Mouse (Mus musculus) forelimb bud, embryonic 11.5 days (tissue): ENCODE results near the gene Ide.
"Not testable (repeated sequence)": the region's sequence is repeated elsewhere in the genome, so short reads cannot be mapped to it uniquely, and the experiment has no call there.

Source experiments
- DNase-seq: peaks from one replicate; pipeline ENCODE4 v3.0.0-alpha.2; 2012; ENCODE audit warnings: low read depth, low spot score

Ide gene

DNA sequence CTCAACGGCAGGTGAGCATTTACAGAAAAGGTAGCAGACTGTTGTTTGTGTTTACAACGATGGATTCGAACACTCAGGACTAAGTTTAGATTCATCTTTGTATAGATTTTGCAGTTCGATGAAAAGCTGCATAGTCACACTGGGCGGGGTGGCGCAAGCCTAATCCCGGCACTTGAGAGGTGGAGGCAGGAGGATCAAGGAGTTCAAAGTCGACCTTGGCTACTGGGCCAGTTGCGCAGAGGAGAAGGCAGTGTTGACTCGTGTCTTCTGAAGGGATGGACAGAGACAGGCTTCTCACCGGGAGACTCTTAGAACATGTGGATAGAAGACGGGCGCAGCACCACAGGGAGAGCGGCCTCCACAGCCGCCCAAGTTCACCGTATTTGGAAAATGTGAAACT lies 68.5 kb downstream of the Ide start:
- DNase-seq = no peak

DNA sequence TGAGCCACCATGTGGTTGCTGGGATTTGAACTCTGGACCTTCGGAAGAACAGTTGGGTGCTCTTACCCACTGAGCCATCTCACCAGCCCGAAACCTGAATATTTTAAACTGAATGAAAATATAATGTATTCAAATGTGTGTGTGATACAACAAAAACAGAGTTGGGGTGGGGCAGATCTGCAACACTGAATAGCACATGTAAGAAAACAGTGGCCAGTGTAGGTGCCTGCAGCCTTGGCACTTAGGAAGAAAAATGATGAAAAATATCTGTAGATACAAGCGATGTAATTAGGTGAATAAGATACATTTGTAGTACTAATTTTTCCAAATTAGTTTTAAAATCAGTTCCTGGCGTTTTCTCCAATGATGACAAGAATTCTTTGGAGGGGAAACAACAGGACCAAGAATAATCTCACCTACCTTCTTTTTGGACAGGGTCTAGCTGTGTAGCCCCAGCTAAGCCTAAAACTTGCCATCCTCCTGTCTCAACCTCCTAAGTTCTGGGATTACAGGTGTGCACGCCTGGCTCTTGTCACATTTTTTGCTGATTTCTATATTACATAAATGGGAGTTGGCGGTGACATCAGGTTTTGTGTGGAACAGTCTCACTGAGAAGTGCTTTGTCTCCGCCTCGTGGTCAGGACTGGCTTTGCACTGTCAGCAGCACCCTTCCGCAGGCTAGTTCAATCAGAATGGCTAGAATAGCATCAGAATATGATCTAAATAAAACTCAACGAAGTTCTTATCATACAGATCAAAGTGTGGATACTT lies 72.1 kb downstream of the Ide start:
- DNase-seq = peak; percentile 73

- no peak for DNase-seq
Observed at GRCm38 (mm10) chr19:37263943-37264897, 73.4 kb downstream of the Ide start.

DNA sequence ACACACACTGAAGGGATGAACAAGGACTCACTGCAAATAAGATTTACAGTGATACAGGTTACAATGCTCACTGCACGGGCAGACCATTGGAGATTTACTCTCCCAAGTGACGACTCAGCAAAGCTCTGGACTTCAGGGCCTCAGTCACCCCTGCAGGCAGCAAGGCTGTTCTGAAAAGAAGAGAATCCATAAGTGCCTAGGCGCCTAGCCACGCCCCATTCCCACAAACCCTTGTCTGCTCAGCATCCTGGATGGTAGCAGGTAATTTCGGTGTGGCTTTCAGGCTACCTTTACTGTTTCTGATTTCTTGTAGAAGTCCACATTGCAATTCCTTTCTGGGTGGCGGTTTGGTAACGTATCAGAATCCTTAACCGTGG lies 74.1 kb downstream of the Ide start:
- no peak for DNase-seq

GRCm38 (mm10) chr19:37262389-37262788 lies 75.3 kb downstream of the Ide start:
- no peak for DNase-seq

GRCm38 (mm10) chr19:37255321-37255720 lies 82.3 kb downstream of the Ide start:
- DNase-seq = no peak

- no peak for DNase-seq
Observed at GRCm38 (mm10) chr19:37252104-37252503, 85.5 kb downstream of the Ide start.

DNA sequence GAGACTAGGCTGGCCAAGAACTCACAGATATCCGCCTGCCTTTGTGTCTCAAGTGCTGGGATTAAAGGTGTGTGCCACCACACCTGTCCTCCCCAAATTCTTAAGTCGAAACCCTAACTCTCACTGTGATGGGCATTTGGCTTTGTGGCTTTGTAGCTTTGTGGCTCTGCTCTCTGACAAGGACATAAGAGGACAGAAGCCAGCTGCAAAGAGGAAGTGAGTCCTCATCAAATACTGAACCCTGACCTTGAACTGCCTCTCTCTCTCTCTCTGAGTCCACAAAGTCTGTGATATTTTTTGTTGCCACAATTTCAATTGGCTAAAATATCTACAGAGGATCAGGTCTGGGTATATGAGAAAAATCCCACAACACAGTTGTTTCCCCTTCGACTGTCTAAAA lies 89.5 kb downstream of the Ide start:
- no peak for DNase-seq

DNA sequence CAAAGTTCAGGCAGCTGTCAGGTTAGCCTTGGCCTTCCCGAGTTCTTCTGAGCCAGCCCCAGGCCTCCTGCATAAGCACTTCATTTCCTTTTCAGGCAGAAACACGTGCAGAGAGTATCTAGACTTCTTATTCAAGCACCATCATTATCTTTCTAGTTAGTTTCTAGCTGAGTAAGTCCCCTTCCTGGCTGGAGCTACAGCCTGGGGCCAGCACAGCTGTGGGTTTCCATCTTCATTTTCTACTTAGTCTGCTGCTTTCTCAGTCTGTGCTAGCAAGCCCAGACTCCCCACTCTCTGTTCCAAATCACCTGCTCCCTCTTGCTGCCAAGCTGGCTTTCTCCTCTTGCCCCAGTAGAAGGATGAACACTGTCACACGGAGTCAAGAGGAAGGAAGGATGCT lies 90.8 kb downstream of the Ide start:
- DNase-seq = no peak

GRCm38 (mm10) chr19:37242707-37243106 lies 94.9 kb downstream of the Ide start:
- no peak for DNase-seq

DNA sequence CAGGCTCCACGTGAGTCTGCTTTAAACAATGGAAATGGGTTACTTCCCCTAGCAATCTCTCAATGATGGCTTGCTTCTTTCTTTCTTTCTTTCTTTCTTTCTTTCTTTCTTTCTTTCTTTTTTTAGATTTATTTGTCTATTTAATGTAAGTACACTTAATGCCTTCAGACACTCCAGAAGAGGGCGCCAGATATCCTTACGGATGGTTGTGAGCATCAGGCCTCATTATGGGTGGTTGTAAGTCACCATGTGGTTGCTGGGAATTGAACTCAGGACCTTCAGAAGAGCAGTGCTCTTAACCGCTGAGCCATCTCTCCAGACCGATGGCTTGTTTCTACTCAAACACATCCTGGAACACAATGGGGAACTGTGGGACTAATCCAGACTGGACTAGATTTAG lies 96.5 kb downstream of the Ide start:
- DNase-seq = no peak

DNA sequence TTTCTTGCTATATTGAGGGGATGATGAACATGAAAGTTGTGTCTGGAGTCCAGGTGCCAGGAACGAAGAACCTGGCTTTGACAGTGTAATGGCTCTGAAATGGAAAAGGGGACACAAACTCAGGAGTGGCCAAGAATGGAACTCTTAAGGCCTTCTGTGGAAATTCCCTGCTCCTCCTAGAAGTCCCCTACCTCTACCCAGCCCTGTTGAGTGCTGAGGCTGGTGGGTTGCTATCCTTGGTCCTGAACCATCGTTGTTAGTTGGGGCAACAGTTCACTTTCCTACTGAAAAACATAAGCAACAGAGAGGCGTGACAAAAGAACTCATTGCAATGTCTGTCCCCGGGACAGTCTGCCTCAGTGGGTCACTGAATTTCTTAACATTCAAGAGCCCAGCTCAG lies 98.6 kb downstream of the Ide start:
- peak; percentile 83 for DNase-seq

DNA sequence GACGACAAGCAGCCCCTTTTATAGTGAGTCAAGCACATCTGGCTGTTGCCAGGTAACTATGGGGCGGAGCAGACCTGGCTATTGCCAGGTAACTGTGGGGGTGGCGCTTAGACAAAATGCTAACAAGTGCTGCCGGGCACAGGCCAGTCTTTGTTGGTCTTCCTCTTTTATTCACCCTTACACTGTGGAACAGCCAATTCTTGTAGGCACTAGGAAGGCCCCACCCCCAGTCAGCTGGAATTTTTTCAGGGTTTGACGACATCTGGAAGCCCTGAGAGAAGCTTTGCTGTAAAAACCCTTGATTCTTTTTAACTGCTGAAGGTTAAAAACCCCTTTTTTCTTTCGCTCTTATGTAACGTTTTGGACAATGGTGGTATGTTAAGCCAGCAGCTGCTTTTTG lies 99.0 kb downstream of the Ide start:
- no peak for DNase-seq

DNA sequence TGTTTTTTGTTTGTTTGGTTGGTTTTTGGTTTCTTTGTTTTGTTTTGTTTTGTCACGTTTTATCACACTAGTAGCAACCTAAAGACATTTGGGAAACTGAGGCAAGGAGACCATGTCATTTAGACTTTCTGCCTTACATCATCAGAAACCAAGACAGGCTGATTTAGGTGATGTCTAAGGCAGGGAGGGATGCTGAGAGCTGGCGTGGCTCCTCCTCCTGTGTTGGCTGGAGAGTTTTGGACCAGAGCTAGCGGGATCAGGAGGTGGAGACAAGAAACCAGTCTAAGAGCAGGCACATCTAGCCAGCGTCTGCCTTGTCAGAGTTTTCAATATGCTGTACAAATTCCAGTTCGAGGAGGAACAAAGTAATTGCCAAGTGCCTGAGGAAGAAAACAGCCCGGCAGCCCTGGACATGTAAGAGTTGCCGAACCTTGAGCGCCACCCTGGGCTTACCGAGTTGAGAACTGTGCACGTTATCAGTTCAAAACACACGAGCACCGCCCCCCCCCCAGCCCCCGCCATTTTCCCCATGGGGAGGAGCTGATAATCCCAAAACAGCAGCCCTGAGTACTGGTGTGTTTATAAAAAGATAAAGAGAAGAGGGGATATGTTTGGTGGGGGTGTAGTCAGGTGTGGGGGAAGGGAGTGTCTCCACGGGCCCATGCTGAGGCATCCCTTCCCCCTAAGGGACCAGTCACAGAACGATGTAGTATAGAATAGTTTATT lies 99.8 kb downstream of the Ide start:
- DNase-seq = no peak

DNA sequence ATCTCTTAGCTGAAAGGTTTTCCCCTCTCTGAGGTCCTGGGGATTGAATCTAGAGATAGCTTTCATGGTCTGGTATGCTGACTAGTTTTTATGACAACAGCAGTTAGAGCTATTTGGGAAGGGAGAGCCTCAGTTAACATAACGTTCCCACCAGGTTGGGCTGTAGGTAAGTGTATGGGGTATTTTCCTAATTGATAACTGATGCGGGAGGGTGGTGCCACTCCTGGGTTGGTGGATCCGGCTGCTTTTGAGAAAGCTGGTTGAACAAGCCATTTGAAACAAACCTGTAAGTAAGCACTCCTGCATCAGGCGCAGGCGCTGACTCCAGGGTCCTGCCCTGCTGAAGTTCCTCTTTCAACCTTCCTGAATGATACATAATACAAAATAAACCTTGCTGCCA lies 100.3 kb downstream of the Ide start:
- DNase-seq = no peak

DNA sequence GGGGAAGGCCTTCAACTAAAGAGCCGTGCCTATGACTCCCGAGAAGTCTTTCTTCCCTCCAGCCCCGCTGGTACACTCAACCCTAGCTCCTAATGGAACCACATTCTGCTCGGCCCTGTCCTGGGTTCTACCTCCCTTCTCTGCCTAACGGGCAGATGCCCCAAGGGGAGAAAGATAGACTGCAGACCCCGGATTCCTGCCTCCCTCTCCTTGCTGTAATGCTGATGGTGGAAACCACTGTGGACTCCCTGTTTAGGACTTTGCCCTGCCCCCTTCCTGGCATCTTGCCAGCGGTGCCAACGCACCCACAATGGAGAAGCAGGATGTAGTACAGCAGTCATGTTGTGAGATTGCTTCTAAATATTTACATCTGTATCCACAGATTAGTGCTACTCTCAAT lies 101.8 kb downstream of the Ide start:
- no peak for DNase-seq

DNA sequence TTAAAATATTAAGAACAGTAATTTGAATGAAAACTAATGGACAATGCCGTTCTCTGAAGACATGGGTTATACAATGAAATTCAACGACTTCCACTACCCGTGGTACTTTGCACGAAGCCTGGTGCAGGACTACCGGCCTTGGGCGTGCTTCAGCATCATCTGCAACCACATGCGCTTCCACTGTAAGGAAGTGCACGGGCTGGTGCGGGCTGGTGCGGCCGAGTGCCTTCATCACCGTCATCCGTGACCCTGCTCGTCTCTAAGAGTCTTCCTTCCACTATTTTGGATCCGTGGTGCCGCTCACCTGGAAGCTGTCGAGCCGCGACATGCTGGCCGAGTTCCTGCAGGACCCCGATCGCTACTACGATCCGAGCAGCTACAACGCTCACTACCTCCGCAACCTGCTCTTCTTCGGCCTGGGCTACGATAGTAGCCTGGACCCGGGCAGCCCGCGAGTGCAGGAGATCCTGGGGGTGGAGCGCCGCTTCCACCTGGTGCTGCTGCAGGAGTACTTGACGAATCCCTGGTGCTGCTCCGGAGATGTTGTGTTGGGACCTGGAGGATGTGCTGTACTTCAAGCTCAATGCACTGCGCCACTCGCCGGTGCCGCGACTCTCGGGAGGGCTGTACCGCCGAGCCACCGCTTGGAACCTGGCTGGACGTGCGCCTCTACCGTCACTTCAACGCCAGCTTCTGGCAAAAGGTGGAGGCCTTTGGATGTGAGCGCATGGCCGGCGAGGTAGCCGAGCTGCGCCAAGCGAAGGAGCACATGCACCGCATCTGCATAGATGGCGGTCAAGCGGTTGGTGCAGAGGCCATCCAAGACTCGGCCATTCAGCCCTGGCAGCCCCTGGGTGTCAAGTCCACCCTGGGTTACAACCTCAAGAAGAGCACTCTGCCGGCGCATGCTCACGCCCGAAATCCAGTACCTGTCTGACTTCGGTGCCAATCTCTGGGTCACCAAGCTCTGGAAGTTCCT lies 103.8 kb downstream of the Ide start:
- DNase-seq = peak; percentile 34

- DNase-seq = not testable (repeated sequence)
Observed at GRCm38 (mm10) chr19:37232598-37232997, 105.1 kb downstream of the Ide start.

DNA sequence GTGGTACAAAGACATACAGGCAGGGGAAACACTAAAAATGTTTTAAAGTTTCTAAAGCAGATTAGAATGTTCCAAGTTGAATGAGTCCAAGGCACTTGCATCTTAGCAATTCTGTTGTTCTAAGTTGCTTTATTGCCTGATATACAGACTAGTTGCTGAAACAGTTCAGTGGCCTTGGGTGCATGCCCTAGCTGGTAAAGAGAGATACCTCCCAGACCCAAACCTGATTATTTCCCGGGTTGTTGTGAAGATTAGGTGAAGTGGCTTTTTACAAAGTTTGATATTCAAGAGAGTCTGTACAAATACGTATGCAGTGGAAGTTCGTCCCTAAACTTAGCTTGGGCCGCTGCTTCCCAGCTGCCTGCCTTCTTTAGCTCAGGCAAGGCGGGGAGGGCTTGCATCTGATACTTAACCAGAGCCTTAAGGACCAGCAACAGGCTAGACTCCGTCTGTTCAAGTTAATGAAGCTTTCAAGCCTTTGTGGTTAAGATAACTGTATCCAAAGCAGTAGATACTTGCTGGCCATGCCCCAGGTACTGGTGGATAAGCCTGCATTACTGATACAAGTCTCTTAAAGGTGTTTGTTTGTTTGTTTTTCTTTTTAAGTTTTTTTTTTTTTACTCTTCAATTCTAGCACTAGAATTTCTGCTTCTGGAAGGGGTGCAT lies 112.3 kb downstream of the Ide start:
- DNase-seq = no peak
